Mouse (Mus musculus): ENCODE measurements around the gene Hrh3.

DNA sequence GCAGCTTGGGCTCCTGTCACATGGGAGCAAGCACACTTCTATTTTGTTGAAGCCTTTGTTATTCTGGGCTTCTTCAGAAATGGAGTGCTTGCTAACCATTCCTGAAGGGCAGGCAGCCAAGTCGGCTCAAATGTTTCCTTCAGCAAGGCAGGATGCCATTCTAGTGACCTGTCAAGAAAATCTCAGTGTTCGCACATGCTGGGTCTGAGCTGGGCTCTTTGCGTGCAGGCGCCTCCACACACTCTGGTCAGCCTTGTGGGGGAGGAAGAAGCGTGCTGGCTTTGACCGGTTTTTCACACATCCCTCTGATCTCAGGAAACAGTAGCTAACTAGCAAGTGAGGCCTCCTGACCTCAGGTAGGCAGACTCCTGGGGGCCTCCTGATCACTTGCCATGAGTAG, 11.0 kb upstream of the Hrh3 start:
- TF ChIP-seq POLR2A (IDR thresholded peaks at IDR 0.05; ENCODE audit: control insufficient read depth, low read depth, low read length), result no peak
- TF ChIP-seq CTCF (IDR thresholded peaks at IDR 0.05; ENCODE audit: control insufficient read depth, insufficient read depth, insufficient replicate concordance, low read depth, low read length), result no peak

Measured in testis, adult 2 months (tissue).